Mouse (Mus musculus): ENCODE measurements around the gene Gm30083.

DNA sequence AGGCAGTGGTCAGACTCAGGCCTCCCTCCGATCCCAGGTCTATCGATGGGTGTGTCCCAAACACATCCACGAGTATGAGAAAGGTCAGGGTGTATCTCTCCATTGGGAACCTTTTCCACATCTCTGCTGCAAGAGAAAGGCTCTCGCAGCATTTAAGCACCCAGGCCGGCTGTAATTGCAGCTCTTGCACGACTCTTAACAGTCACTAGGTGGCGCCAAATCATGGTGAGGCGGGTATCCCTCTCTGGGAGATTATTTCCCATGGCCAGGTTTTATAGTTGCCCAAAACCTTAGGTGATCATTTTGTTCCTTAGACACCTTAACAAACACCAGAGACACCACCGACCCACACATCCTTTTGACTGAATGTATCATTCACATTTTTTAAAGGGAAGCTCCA is 55.6 kb downstream of the Gm30083 start:
- TF ChIP-seq GATA1 (IDR thresholded peaks at IDR 0.05; ENCODE audit: low read length): no peak
- TF ChIP-seq TAL1 (IDR thresholded peaks at IDR 0.05; ENCODE audit: low read length): no peak
